Mouse (Mus musculus) common myeloid progenitor, adult 5-6 weeks (primary cell): ENCODE measurements around the gene Cuzd1. TPM values are rescaled to one million over a fixed set of nuclear protein-coding genes. Genes with fewer than 3 reads are reported as not detected.

Experiments
- ATAC-seq: replicated peaks from 2 replicates; pipeline ENCODE4 v1.8.0; 2016; ENCODE audit warnings: low read depth, mild to moderate bottlenecking, moderate TSS enrichment, inconsistent platforms; ENCODE audit not compliant: poor library complexity, severe bottlenecking
- total RNA-seq: library from RNA; stranded (forward); fragments of 200-1000, 187-1606 nt; gene quantifications from 2 replicates; pipeline ENCODE4 v1.2.3, GENCODE M21; 2017

Cuzd1 gene
- total RNA-seq, 1 experiment from 2014 or later: not detected

DNA sequence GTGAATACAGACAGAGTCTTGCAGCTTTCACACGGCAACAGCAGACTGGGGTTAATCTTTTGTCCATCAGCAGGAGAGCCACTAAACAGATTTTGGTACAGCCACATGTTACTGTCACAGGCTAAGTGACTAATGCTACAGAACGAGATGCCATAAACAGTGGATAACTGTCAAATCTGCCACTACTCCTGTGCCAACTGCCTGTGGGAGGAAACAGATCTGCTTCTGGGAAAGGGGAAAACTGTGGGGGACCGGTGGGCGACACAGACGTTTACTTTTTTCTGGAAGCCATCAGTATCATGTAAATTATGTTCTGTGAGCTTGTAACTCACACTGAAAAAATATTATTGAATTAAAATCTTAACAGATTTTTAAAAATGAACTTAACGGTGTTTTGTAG, 61.1 kb downstream of the Cuzd1 start:
- ATAC-seq: no peak

Other genes with a start within 250 kb of the Cuzd1 start
- not detected in 2 replicates for gene 4933402N03Rik, start 176.0 kb downstream of the Cuzd1 start, total RNA-seq
- not detected in 2 replicates for gene 5430419D17Rik, start 147.9 kb downstream of the Cuzd1 start, total RNA-seq
- gene Fam24b, start 7.2 kb upstream of the Cuzd1 start, total RNA-seq: not detected in 2 replicates
- not detected in 2 replicates for gene Fam24a, start 11.6 kb upstream of the Cuzd1 start, total RNA-seq
- gene 2310057M21Rik, start 40.5 kb upstream of the Cuzd1 start, total RNA-seq: 7.0 and 11.1 TPM in 2 replicates
- gene Pstk, start 48.8 kb upstream of the Cuzd1 start, total RNA-seq: 18.9 TPM in 2 replicates
- 23.5 and 28.7 TPM in 2 replicates for gene Ikzf5, start 88.2 kb upstream of the Cuzd1 start, total RNA-seq
- 36.0 and 44.2 TPM in 2 replicates for gene Acadsb, start 88.3 kb upstream of the Cuzd1 start, total RNA-seq
- not detected in 2 replicates for gene Hmx3, start 220.6 kb upstream of the Cuzd1 start, total RNA-seq
- gene Hmx2, start 226.5 kb upstream of the Cuzd1 start, total RNA-seq: not detected in 2 replicates
- gene Bub3, start 237.9 kb upstream of the Cuzd1 start, total RNA-seq: 79.4 and 86.7 TPM in 2 replicates